In genomic region chr4:109677221-109677620, GRCm38 (mm10) we compare ENCODE assay signal across 8 mouse cellular contexts. TPM values are rescaled to one million over a fixed set of nuclear protein-coding genes. Genes with fewer than 3 reads are reported as not detected.
DNase-seq lines count a peak whose midpoint lies in the region; ATAC-seq and TF ChIP-seq lines count a peak whose summit lies in the region.

No protein-coding gene starts in this region.

- peak overlapping the region; percentile 95 for H3K27ac ChIP-seq in limb, embryonic 15.5 days

- peak overlapping the region; percentile 64 for H3K4me3 ChIP-seq in C2C12 (ENCODE audit: insufficient read depth, poor library complexity, severe bottlenecking)
- peak overlapping the region; percentile 78 for H3K4me3 ChIP-seq in erythroblast, embryonic 14.5 days (replicated peaks)
- peak overlapping the region; percentile 87 for H3K4me3 ChIP-seq in limb, embryonic 15.5 days

- peak overlapping the region; percentile 95 for H3ac ChIP-seq in C2C12 (ENCODE audit: control insufficient read depth, insufficient read length, low read depth)

- peak overlapping the region; percentile 85 for H3K9ac ChIP-seq in limb, embryonic 15.5 days

- H3K27me3 ChIP-seq in C2C12 (ENCODE audit: control insufficient read depth, insufficient read depth, insufficient read length): no peaks in the 10 kb centered on the region
- H3K27me3 ChIP-seq in erythroblast, embryonic 14.5 days (ENCODE audit: control insufficient read depth): no peaks in the 10 kb centered on the region
- H3K27me3 ChIP-seq in limb, embryonic 15.5 days: no peaks in the 10 kb centered on the region

- peaks cover 49% of the 10 kb centered on the region for H3K79me3 ChIP-seq in C2C12 (ENCODE audit: low read depth)

- H3K4me1 ChIP-seq in erythroblast, embryonic 14.5 days (ENCODE audit: control insufficient read depth): peaks cover 49% of the 10 kb centered on the region
- H3K4me1 ChIP-seq in limb, embryonic 15.5 days: peaks cover 5% of the 10 kb centered on the region; the same call in 1 of the 2 replicates

- WGBS in limb, embryonic 15.5 days: 1% methylated on average over 3 of the region's 3 CpGs

- peak overlapping the region; percentile 55 for H3K4me2 ChIP-seq in limb, embryonic 15.5 days

- peak; percentile 11; the same call in 1 of the 2 replicates for ATAC-seq in frontal cortex, adult (ENCODE audit: low TSS enrichment)
- no peak for ATAC-seq in limb, embryonic 15.5 days (ENCODE audit: insufficient number of reproducible peaks, low FRiP score, low TSS enrichment, low read depth)

- no peak for TF ChIP-seq CTCF in C2C12 (IDR thresholded peaks at IDR 0.05; ENCODE audit: control insufficient read depth, insufficient read depth, insufficient read length)

- H3K9me3 ChIP-seq in erythroblast, embryonic 14.5 days (ENCODE audit: control insufficient read depth, low read length): no peaks in the 10 kb centered on the region
- H3K9me3 ChIP-seq in limb, embryonic 15.5 days: no peaks in the 10 kb centered on the region

- H3K79me2 ChIP-seq in C2C12 (ENCODE audit: control insufficient read depth, insufficient read depth): peaks cover 56% of the 10 kb centered on the region

- H3K36me3 ChIP-seq in C2C12 (ENCODE audit: control insufficient read depth, insufficient read depth): no peaks in the 10 kb centered on the region
- H3K36me3 ChIP-seq in erythroblast, embryonic 14.5 days (ENCODE audit: control insufficient read depth): peaks cover 6% of the 10 kb centered on the region
- H3K36me3 ChIP-seq in limb, embryonic 15.5 days: no peaks in the 10 kb centered on the region

- DNase-seq in frontal cortex, postnatal 36 days (ENCODE audit: low spot score in 2 of 2): no peak
- no peak for DNase-seq in right cerebral cortex, postnatal 14 days
- DNase-seq in thymus, adult 18-20 months: no peak
- DNase-seq in spleen, postnatal 36 days (ENCODE audit: low spot score in 2 of 2): no peak

TF ChIP-seq in C2C12, 6 proteins besides CTCF, POLR2A, EP300 and RAD21:
- TF ChIP-seq CEBPB (IDR thresholded peaks at IDR 0.05; ENCODE audit: low read depth) (no peak), MYOD1 (IDR thresholded peaks at IDR 0.05; ENCODE audit: control insufficient read depth, insufficient read length, low read depth) (no peak), USF1 (IDR thresholded peaks at IDR 0.05; ENCODE audit: low read depth) (no peak), MAX (IDR thresholded peaks at IDR 0.05) (no peak), FOSL1 (IDR thresholded peaks at IDR 0.05; ENCODE audit: insufficient read depth, low read length, poor library complexity, severe bottlenecking) (no peak), MYOG (IDR thresholded peaks at IDR 0.05; ENCODE audit: control insufficient read depth, extremely low read depth, insufficient read length) (no peak)

RNA-seq across cellular contexts. Expression of gene Faf1, which starts 0.8 kb away (rescaled TPM):
- 21.4 TPM for polyA plus RNA-seq in C2C12 (2012; fragmentation: generic; extraction: Trizol)
- polyA plus RNA-seq in erythroblast, embryonic 14.5 days (2012): 0.77 and 0.90 TPM in 2 replicates
- polyA plus RNA-seq in limb, embryonic 15.5 days (2015; fragmentation: Nextera tagmentation; extraction: Ambion mirVana): 17.1 and 23.0 TPM in 2 replicates

RNA-seq across cellular contexts. Expression of gene Cdkn2c, which starts 10.2 kb away (rescaled TPM):
- polyA plus RNA-seq in C2C12 (2012; fragmentation: generic; extraction: Trizol): 21.6 TPM
- polyA plus RNA-seq in erythroblast, embryonic 14.5 days (2012): 16.3 and 18.3 TPM in 2 replicates
- 13.6 and 14.8 TPM in 2 replicates for polyA plus RNA-seq in limb, embryonic 15.5 days (2015; fragmentation: Nextera tagmentation; extraction: Ambion mirVana)
